Mouse (Mus musculus) C2C12 (cell line): ENCODE data around the gene Zpr1. TPM values are rescaled to one million over a fixed set of nuclear protein-coding genes. Genes with fewer than 3 reads are reported as not detected.

ENCODE experiments used
- H3K27me3 ChIP-seq: one replicate; pipeline ENCODE4 v1.6.1; 2011; ENCODE audit not compliant: control insufficient read depth, insufficient read depth, insufficient read length
- H3K36me3 ChIP-seq: one replicate; pipeline ENCODE4 v1.6.1; 2011; ENCODE audit not compliant: control insufficient read depth, insufficient read depth
- H3K4me3 ChIP-seq: one replicate; pipeline ENCODE4 v1.5.1; 2011; ENCODE audit warnings: mild to moderate bottlenecking, control low read depth; ENCODE audit not compliant: poor library complexity, insufficient read depth, severe bottlenecking
- H3K79me2 ChIP-seq: one replicate; pipeline ENCODE4 v1.6.1; 2011; ENCODE audit not compliant: control insufficient read depth, insufficient read depth
- H3K79me3 ChIP-seq: one replicate; pipeline ENCODE4 v1.6.1; 2011; ENCODE audit warnings: low read depth, control low read depth
- H3ac ChIP-seq: one replicate; pipeline ENCODE3; 2011; ENCODE audit warnings: low read depth; ENCODE audit not compliant: control insufficient read depth, insufficient read length
- CEBPB ChIP-seq: IDR thresholded peaks from one replicate; pipeline ENCODE4 v1.6.1; 2011; ENCODE audit warnings: low read depth, mild to moderate bottlenecking, control low read depth, moderate library complexity
- CTCF ChIP-seq: IDR thresholded peaks from one replicate; pipeline ENCODE4 v1.5.1; 2011; ENCODE audit not compliant: control insufficient read depth, insufficient read depth, insufficient read length
- FOSL1 ChIP-seq: IDR thresholded peaks from one replicate; pipeline ENCODE4 v1.8.0; 2011; ENCODE audit warnings: mild to moderate bottlenecking, low read length; ENCODE audit not compliant: poor library complexity, insufficient read depth, severe bottlenecking
- MAX ChIP-seq: IDR thresholded peaks from one replicate; pipeline ENCODE4 v1.6.1; 2011; ENCODE audit warnings: mild to moderate bottlenecking, control low read depth
- MYOD1 ChIP-seq: IDR thresholded peaks from one replicate; pipeline ENCODE4 v1.6.1; 2011; ENCODE audit warnings: low read depth; ENCODE audit not compliant: control insufficient read depth, insufficient read length
- MYOG ChIP-seq: IDR thresholded peaks from one replicate; pipeline ENCODE4 v1.6.1; 2011; ENCODE audit not compliant: control insufficient read depth, insufficient read length; ENCODE audit errors: extremely low read depth
- USF1 ChIP-seq: IDR thresholded peaks from one replicate; pipeline ENCODE4 v1.6.1; 2011; ENCODE audit warnings: low read depth, mild to moderate bottlenecking, control low read depth, moderate library complexity
- polyA plus RNA-seq: library from polyadenylated mRNA; unstranded; fragments of >200 nt; fragmentation: generic; extraction: Trizol; gene quantifications from one replicate; pipeline ENCODE4 v1.2.1, GENCODE M21; 2012; ENCODE audit warnings: missing spikeins

The Zpr1 gene
- polyA plus RNA-seq, 1 experiment, result 40.1 TPM

DNA sequence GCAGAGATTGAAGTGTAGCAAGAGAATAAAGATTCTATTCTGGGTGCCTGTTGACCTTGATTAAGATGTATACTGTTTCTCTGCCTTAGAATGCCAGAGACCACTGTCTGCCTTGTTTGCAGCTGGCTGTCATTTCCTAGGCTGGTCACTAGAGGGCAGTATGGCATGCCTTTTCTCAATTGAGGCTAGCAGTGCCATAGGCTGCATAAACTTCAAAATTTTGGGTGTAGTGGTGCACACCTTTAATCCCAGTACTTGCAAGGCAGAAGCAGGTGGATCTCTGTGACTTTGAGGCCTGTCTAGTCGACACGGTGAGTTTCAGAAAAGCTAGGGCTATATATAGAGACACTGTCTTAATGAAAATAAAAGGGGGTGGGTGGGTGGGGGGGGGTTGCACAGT, 29.3 kb downstream of the Zpr1 start:
- H3K79me3 ChIP-seq, result no peaks in the 10 kb centered on the region
- no peaks in the 10 kb centered on the region for H3K79me2 ChIP-seq
- TF ChIP-seq MYOD1 (no peak), CTCF (peak; percentile 49), USF1 (no peak), CEBPB (no peak)
- no peak overlapping the region for H3ac ChIP-seq
- H3K4me3 ChIP-seq, result no peak overlapping the region
- peaks cover 11% of the 10 kb centered on the region for H3K36me3 ChIP-seq
- peaks cover 8% of the 10 kb centered on the region for H3K27me3 ChIP-seq

DNA sequence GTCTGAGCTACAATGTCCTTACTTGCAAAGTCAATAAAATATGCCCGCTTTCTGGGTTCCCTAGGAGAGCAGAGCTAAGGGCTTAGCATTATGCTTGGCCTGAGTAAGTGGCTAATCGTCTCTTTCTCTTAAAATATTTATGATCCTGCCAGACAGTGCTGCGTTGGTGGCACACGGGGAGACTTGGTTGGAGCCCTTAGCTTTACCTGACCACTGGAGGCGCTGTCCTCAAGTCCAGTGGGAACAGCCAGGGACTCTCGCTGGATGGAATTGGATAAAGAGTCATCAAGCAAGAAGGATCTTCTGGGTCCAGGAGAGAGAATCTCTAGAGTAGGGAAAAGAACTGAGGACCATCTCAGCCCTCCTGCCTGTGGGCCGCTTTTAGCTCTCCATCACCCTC, 36.3 kb downstream of the Zpr1 start:
- H3K79me2 ChIP-seq, result no peaks in the 10 kb centered on the region
- H3K27me3 ChIP-seq, result peaks cover 28% of the 10 kb centered on the region
- no peaks in the 10 kb centered on the region for H3K79me3 ChIP-seq
- TF ChIP-seq MYOD1, result no peak
- TF ChIP-seq FOSL1, result no peak
- TF ChIP-seq CEBPB, result no peak
- no peak for TF ChIP-seq USF1
- no peak for TF ChIP-seq CTCF
- TF ChIP-seq MYOG, result no peak
- no peak for TF ChIP-seq MAX
- H3K4me3 ChIP-seq, result no peak overlapping the region
- H3K36me3 ChIP-seq, result no peaks in the 10 kb centered on the region
- no peak overlapping the region for H3ac ChIP-seq

DNA sequence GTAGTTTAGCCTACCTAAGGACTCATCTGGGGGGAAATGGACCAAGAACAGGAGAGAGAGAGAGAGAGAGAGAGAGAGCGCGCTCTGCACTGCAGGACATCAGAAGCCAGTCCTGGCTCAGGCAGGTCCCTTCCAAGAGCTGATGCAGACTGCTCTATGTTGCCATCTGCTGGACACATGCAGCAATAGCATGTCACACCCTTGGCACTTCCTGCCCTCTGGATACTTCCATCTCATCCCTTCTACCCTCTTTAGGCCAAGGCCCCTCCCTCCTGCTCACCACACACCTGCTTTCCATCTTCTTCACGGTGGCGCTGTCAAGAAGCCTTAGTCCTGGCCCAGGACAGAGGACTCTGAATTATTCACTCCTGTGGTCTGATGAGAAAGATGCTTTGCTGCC, 41.6 kb downstream of the Zpr1 start:
- Histone ChIP-seq H3ac (no peak overlapping the region), H3K36me3 (no peaks in the 10 kb centered on the region), H3K4me3 (no peak overlapping the region), H3K27me3 (peaks cover 25% of the 10 kb centered on the region), H3K79me2 (no peaks in the 10 kb centered on the region), H3K79me3 (no peaks in the 10 kb centered on the region)
- TF ChIP-seq MYOD1 (no peak), CTCF (peak; percentile 91)

DNA sequence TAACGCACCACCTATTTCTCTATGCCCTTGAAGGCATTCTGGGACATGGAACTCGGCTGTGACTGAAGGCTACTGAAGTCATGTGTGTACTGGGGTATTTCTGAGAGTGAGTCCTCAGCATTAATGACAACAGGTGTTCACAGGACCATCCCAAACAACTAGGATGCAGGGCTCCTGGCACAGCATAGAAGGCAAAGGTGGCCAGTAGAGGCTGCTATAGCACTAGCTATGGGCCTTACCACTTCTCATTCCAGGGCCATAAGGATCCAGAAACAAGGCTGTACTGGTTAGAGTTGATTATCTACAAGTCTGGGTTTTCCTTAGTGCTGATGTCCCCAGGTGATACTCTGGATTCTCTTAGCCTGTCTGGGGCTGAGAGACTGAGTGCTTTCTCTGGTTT, 42.1 kb downstream of the Zpr1 start:
- no peak for TF ChIP-seq MAX
- TF ChIP-seq CEBPB, result no peak
- no peak for TF ChIP-seq USF1
- no peak for TF ChIP-seq MYOD1
- no peak for TF ChIP-seq MYOG
- TF ChIP-seq CTCF, result no peak
- no peak for TF ChIP-seq FOSL1
- Histone ChIP-seq H3ac (no peak overlapping the region), H3K36me3 (no peaks in the 10 kb centered on the region), H3K4me3 (no peak overlapping the region), H3K79me3 (no peaks in the 10 kb centered on the region), H3K27me3 (peaks cover 25% of the 10 kb centered on the region), H3K79me2 (no peaks in the 10 kb centered on the region)

DNA sequence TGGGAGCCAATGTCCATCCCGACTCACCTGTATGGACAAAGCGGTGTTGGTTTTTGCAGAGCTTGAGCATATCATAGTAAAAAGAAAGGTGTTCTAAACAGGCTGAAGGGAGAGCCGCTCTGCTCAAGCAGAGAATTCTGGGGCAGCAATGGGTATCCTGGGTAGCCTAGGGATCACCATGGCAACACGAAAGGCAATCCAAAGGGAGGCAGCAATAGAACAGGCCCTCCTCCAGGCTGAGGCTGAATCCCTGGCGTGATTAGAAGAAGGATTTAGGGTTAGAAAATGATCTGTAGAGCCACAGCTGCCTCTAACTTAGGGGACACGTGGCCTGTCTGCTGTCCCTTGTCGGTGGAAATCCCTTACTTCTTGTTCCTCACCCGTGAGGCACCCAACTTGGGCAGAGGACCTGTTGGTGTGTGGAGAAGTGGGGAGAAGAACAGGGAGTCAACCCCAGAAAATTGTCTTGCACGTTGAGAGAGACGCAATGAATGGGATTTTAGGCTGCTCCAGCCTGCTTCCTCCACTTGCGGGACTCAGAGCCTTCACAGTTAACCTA, 43.0 kb downstream of the Zpr1 start:
- no peaks in the 10 kb centered on the region for H3K79me3 ChIP-seq
- no peak overlapping the region for H3ac ChIP-seq
- no peaks in the 10 kb centered on the region for H3K36me3 ChIP-seq
- peaks cover 22% of the 10 kb centered on the region for H3K27me3 ChIP-seq
- H3K79me2 ChIP-seq, result no peaks in the 10 kb centered on the region
- TF ChIP-seq USF1 (no peak), CEBPB (no peak), MAX (no peak), MYOD1 (no peak), CTCF (no peak), MYOG (no peak), FOSL1 (no peak)
- no peak overlapping the region for H3K4me3 ChIP-seq

DNA sequence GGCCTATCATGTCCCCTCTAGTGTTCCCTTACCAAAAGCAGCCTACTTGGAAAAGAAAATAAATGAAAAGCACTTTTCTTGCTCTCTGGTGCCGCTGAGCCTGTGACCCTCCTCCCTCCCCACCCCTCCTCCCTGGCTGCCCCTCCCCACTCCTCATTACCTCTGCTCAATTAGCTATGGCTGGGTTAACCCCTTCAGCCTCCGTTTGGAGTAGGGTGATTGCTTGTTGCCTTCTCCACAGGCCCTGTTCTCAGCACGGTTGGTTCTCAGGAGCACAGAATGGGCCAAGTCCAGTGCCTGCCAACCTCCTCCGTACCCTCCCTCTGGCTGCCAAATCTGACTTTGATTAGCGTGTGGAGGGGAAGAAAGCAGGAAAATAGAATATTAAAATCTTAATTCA, 43.5 kb downstream of the Zpr1 start:
- no peak for TF ChIP-seq CTCF
- TF ChIP-seq MYOD1, result no peak
- no peak for TF ChIP-seq USF1
- Histone ChIP-seq H3K36me3 (no peaks in the 10 kb centered on the region), H3K27me3 (peaks cover 23% of the 10 kb centered on the region), H3K4me3 (no peak overlapping the region), H3K79me3 (no peaks in the 10 kb centered on the region), H3ac (no peak overlapping the region), H3K79me2 (no peaks in the 10 kb centered on the region)
